Mouse (Mus musculus) lung, embryonic 14.5 days (tissue): ENCODE data around the gene Dlg1. TPM values are rescaled to one million over a fixed set of nuclear protein-coding genes. Genes with fewer than 3 reads are reported as not detected.

Experiments
- ATAC-seq: fragments of 200-750 bp; cut with Nextera tagmentation; 2 replicates; pipeline ENCODE4 v1.8.0; 2017; ENCODE audit warnings: mild to moderate bottlenecking, moderate TSS enrichment, moderate library complexity; ENCODE audit not compliant: insufficient read depth
- DNase-seq: peaks from one replicate; pipeline ENCODE4 v3.0.0-alpha.2; 2015
- H3K27ac ChIP-seq: fragments of 300-500 bp; sonication (generic); 2 replicates; pipeline ENCODE4 v1.5.1; 2014; ENCODE audit warnings: low read depth, mild to moderate bottlenecking, moderate library complexity
- H3K27me3 ChIP-seq: fragments of 300-500 bp; sonication (generic); 2 replicates; pipeline ENCODE4 v1.6.1; 2014; ENCODE audit warnings: low read length, control low read depth; ENCODE audit not compliant: insufficient read depth
- H3K36me3 ChIP-seq: fragments of 300-500 bp; sonication (generic); 2 replicates; pipeline ENCODE4 v1.6.1; 2014; ENCODE audit warnings: control low read depth; ENCODE audit not compliant: insufficient read depth
- H3K4me1 ChIP-seq: fragments of 300-500 bp; sonication (generic); 2 replicates; pipeline ENCODE4 v1.6.1; 2014; ENCODE audit warnings: antibody characterized with exemption, control low read depth; ENCODE audit not compliant: insufficient read depth
- H3K4me2 ChIP-seq: fragments of 300-500 bp; sonication (generic); 2 replicates; pipeline ENCODE4 v1.6.1; 2014; ENCODE audit warnings: mild to moderate bottlenecking
- H3K4me3 ChIP-seq: fragments of 300-500 bp; sonication (generic); 2 replicates; pipeline ENCODE4 v1.5.1; 2014; ENCODE audit warnings: low read depth, low read length
- H3K9ac ChIP-seq: fragments of 300-500 bp; sonication (generic); 2 replicates; pipeline ENCODE4 v1.6.1; 2014
- H3K9me3 ChIP-seq: fragments of 300-500 bp; sonication (generic); 2 replicates; pipeline ENCODE4 v1.6.1; 2016; ENCODE audit warnings: low read depth, low read length, control low read depth
- CTCF ChIP-seq: IDR thresholded peaks from 2 replicates; pipeline ENCODE4 v1.5.1; 2016; ENCODE audit warnings: antibody characterized with exemption, low read depth
- WGBS: fragments of 180-500 bp; shearing (Covaris S2); extraction: QIAGEN DNeasy Blood & Tissue Kit; methylation state at CpG from one replicate; pipeline ENCODE4 v1.1.7; 2014; 5-methylcytosine and 5-hydroxymethylcytosine counted together
- polyA plus RNA-seq: library from polyadenylated mRNA; unstranded; fragments of >200 nt; fragmentation: Nextera tagmentation; extraction: Ambion mirVana; gene quantifications from 2 replicates; pipeline ENCODE4 v1.2.1, GENCODE M21; 2014

Gene Dlg1
- polyA plus RNA-seq, 1 experiment from 2014 or later = 31.9 TPM

GRCm38 (mm10) chr16:31756436-31756835 lies 93.2 kb downstream of the Dlg1 start:
- H3K36me3 ChIP-seq = 0 out of 2 replicates have a peak, but pooled peaks cover 5% of the 10 kb centered on the region

GRCm38 (mm10) chr16:31757606-31758005 lies 94.4 kb downstream of the Dlg1 start:
- H3K27me3 ChIP-seq = no peaks in the 10 kb centered on the region
- H3K4me1 ChIP-seq = 0 out of 2 replicates have a peak, but pooled peaks cover 3% of the 10 kb centered on the region
- WGBS = 69% methylated on average over 1 of the region's 1 CpGs
- H3K27ac ChIP-seq = no peak overlapping the region
- no peak overlapping the region for H3K4me2 ChIP-seq
- H3K9me3 ChIP-seq = no peaks in the 10 kb centered on the region
- ATAC-seq (no peak), DNase-seq (no peak)
- H3K4me3 ChIP-seq = no peak overlapping the region
- 0 out of 2 replicates have a peak, but pooled peaks cover 5% of the 10 kb centered on the region for H3K36me3 ChIP-seq
- TF ChIP-seq CTCF = no peak
- H3K9ac ChIP-seq = no peak overlapping the region

More at GRCm38 (mm10) chr16:31756436-31756835, 93.2 kb downstream of the Dlg1 start:
- Histone ChIP-seq H3K4me1 (0 out of 2 replicates have a peak, but pooled peaks cover 3% of the 10 kb centered on the region), H3K27ac (no peak overlapping the region), H3K9me3 (no peaks in the 10 kb centered on the region), H3K4me3 (no peak overlapping the region), H3K27me3 (no peaks in the 10 kb centered on the region), H3K9ac (no peak overlapping the region), H3K4me2 (no peak overlapping the region)
- ATAC-seq = no peak
- WGBS = 83% methylated on average over 5 of the region's 5 CpGs
- DNase-seq = no peak
- TF ChIP-seq CTCF = no peak

DNA sequence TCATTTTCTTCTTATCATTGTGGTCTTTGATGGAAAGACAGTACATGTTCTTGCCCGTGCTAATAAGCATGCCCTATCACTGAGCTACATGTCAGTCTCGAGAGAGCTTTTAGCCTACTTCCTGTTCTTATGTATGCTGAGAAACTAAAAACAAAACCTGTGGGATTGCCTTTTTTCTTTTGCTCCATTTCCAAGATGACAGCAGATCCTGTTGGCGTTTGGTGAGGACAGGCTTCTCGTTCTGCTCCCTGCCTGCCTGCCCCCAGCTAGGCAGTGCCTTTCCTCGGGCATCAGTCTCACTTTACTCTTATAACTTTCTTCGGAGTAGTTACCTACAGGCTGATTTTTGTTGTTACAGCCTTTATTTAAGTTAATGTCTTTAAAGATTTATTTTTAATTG lies 96.2 kb downstream of the Dlg1 start:
- no peak for DNase-seq
- Histone ChIP-seq H3K4me3 (no peak overlapping the region), H3K9me3 (no peaks in the 10 kb centered on the region), H3K27ac (no peak overlapping the region), H3K4me1 (0 out of 2 replicates have a peak, but pooled peaks cover 3% of the 10 kb centered on the region), H3K36me3 (0 out of 2 replicates have a peak, but pooled peaks cover 4% of the 10 kb centered on the region), H3K9ac (no peak overlapping the region), H3K4me2 (no peak overlapping the region), H3K27me3 (no peaks in the 10 kb centered on the region)
- no peak for TF ChIP-seq CTCF
- 62% methylated on average over 6 of the region's 6 CpGs for WGBS
- no peak for ATAC-seq

DNA sequence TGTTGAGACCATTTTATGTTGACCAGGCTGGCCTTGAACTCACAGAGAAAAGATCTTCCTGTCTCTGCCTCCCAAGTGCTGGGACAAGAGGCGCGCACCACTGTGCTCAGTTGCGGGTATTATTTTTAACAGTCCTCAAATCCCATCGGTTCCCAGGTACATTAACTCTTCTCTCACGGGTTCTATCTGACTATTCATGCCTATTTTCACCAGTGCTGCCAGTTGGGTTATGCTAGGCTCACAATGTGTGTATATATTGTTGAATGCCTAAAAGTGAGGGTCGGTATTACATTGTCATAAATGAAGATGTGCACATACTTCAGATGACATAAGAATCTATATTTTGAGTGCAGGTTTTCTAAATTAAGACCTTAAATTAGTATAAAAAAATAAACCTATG lies 103.1 kb downstream of the Dlg1 start:
- H3K4me3 ChIP-seq = no peak overlapping the region
- no peak overlapping the region for H3K4me2 ChIP-seq
- no peaks in the 10 kb centered on the region for H3K4me1 ChIP-seq
- 92% methylated on average over 6 of the region's 6 CpGs for WGBS
- DNase-seq (no peak), ATAC-seq (no peak)
- H3K9me3 ChIP-seq = no peaks in the 10 kb centered on the region
- no peak overlapping the region for H3K27ac ChIP-seq
- H3K27me3 ChIP-seq = no peaks in the 10 kb centered on the region
- no peak for TF ChIP-seq CTCF
- no peaks in the 10 kb centered on the region for H3K36me3 ChIP-seq
- H3K9ac ChIP-seq = no peak overlapping the region

- DNase-seq = no peak
- Histone ChIP-seq H3K36me3 (no peaks in the 10 kb centered on the region), H3K4me1 (no peaks in the 10 kb centered on the region), H3K27me3 (no peaks in the 10 kb centered on the region), H3K4me2 (no peak overlapping the region), H3K9me3 (no peaks in the 10 kb centered on the region), H3K27ac (no peak overlapping the region), H3K9ac (no peak overlapping the region), H3K4me3 (no peak overlapping the region)
- WGBS = 42% methylated on average over 3 of the region's 3 CpGs
- no peak for ATAC-seq
- no peak for TF ChIP-seq CTCF
These were observed 103.5 kb downstream of the Dlg1 start for GRCm38 (mm10) chr16:31766715-31767114.

DNA sequence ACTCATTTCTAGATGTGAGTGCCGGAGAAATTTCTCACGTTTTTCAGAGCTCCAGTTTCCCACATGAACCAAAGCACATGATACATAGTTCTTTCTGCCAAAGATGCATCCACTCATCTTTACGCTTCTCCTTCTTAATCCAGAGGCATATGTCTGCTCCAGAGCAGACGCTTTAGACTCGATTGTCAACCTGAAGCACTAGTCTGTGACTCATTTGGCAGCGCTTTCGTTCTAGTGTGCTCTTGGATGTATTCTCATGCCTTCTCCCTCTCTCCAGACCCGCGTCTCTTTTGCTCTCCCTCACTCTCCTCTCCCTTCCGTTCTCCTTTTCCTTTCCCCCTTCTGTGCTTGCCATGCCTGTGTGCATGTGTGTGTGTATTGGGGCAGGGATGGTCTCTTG lies 112.7 kb downstream of the Dlg1 start:
- Histone ChIP-seq H3K4me1 (no peaks in the 10 kb centered on the region), H3K4me2 (no peak overlapping the region), H3K9ac (no peak overlapping the region), H3K36me3 (no peaks in the 10 kb centered on the region), H3K4me3 (no peak overlapping the region), H3K27me3 (no peaks in the 10 kb centered on the region), H3K27ac (no peak overlapping the region), H3K9me3 (no peaks in the 10 kb centered on the region)
- TF ChIP-seq CTCF = no peak
- DNase-seq = no peak
- WGBS = 81% methylated on average over 10 of the region's 10 CpGs
- ATAC-seq = no peak

DNA sequence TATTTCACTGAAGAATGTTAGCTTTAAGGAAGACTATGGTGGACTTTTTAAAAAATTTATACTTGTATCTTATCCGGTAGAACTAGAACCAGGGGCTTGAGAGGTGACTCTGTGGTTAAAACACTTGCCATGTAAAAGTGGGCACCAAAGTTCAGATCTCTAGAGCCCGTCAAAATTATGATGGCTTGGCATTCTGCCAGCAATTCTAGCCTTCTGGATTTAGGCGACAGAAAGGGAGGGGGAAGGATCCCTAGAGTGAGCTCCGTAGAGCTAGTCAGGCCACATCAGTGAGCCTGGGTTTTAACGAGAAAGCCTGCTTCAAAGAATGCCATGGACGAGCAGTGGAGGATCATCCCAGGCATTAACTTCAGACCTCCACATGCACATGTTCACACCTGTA lies 117.8 kb downstream of the Dlg1 start:
- Histone ChIP-seq H3K27me3 (no peaks in the 10 kb centered on the region), H3K4me1 (no peaks in the 10 kb centered on the region), H3K4me2 (no peak overlapping the region), H3K9me3 (no peaks in the 10 kb centered on the region), H3K36me3 (no peaks in the 10 kb centered on the region), H3K27ac (no peak overlapping the region), H3K4me3 (no peak overlapping the region), H3K9ac (no peak overlapping the region)
- ATAC-seq = no peak
- peak; percentile 41 for DNase-seq
- WGBS = 56% methylated on average over 6 of the region's 6 CpGs
- no peak for TF ChIP-seq CTCF

GRCm38 (mm10) chr16:31790056-31790455 lies 126.8 kb downstream of the Dlg1 start:
- H3K9ac ChIP-seq = no peak overlapping the region
- H3K4me3 ChIP-seq = no peak overlapping the region
- no peaks in the 10 kb centered on the region for H3K27me3 ChIP-seq
- peaks cover 28% of the 10 kb centered on the region for H3K36me3 ChIP-seq
- H3K4me2 ChIP-seq = no peak overlapping the region
- DNase-seq = no peak
- H3K27ac ChIP-seq = no peak overlapping the region
- no peak for TF ChIP-seq CTCF
- H3K4me1 ChIP-seq = no peaks in the 10 kb centered on the region
- no peaks in the 10 kb centered on the region for H3K9me3 ChIP-seq
- 95% methylated on average over 9 of the region's 9 CpGs for WGBS
- no peak for ATAC-seq
